Mouse (Mus musculus) liver, embryonic 16.5 days (tissue): Measurements from ENCODE around the gene Ap1g2. TPM values are rescaled to one million over a fixed set of nuclear protein-coding genes. Genes with fewer than 3 reads are reported as not detected.
A peak's percentile ranks its signal among the peaks of the same experiment; 100 is the strongest.

ENCODE experiments used
- ATAC-seq: fragments of 200-750 bp; cut with Nextera tagmentation; 2 replicates; pipeline ENCODE4 v1.8.0; 2017; ENCODE audit warnings: low read depth, mild to moderate bottlenecking, moderate number of reproducible peaks, moderate library complexity
- H3K27ac ChIP-seq: fragments of 300-500 bp; sonication (generic); 2 replicates; pipeline ENCODE4 v1.5.1; 2014; ENCODE audit warnings: mild to moderate bottlenecking, low read length
- H3K27me3 ChIP-seq: fragments of 300-500 bp; sonication (generic); 2 replicates; pipeline ENCODE4 v1.6.1; 2014; ENCODE audit warnings: low read depth, low read length, mixed read lengths; ENCODE audit not compliant: control insufficient read depth, insufficient read depth
- H3K36me3 ChIP-seq: fragments of 300-500 bp; sonication (generic); 2 replicates; pipeline ENCODE4 v1.6.1; 2014; ENCODE audit warnings: mild to moderate bottlenecking; ENCODE audit not compliant: control insufficient read depth, insufficient read depth
- H3K4me1 ChIP-seq: fragments of 300-500 bp; sonication (generic); 2 replicates; pipeline ENCODE4 v1.6.1; 2014; ENCODE audit warnings: low read depth, low read length, mixed read lengths; ENCODE audit not compliant: control insufficient read depth
- H3K4me2 ChIP-seq: fragments of 300-500 bp; sonication (generic); 2 replicates; pipeline ENCODE4 v1.6.1; 2014; ENCODE audit warnings: low read depth, low read length, mixed read lengths
- H3K4me3 ChIP-seq: fragments of 300-500 bp; sonication (generic); 2 replicates; pipeline ENCODE4 v1.5.1; 2014; ENCODE audit warnings: low read depth, mild to moderate bottlenecking, low read length
- H3K9ac ChIP-seq: fragments of 300-500 bp; sonication (generic); 2 replicates; pipeline ENCODE4 v1.6.1; 2014; ENCODE audit warnings: low read depth, low read length
- H3K9me3 ChIP-seq: fragments of 300-500 bp; sonication (generic); replicated peaks from 2 replicates; pipeline ENCODE4 v1.6.1; 2016; ENCODE audit warnings: low read length; ENCODE audit not compliant: control insufficient read depth
- WGBS: fragments of 180-500 bp; shearing (Covaris S2); extraction: QIAGEN DNeasy Blood & Tissue Kit; methylation state at CpG from one replicate; pipeline ENCODE4 v1.1.7; 2014; ENCODE audit not compliant: insufficient replicate concordance; 5-methylcytosine and 5-hydroxymethylcytosine counted together
- polyA plus RNA-seq: library from polyadenylated mRNA; unstranded; fragments of >200 nt; fragmentation: Nextera tagmentation; extraction: Ambion mirVana; gene quantifications from 2 replicates; pipeline ENCODE4 v1.2.1, GENCODE M21; 2015

The Ap1g2 gene
- polyA plus RNA-seq, 1 experiment from 2014 or later: 19.8 TPM

DNA sequence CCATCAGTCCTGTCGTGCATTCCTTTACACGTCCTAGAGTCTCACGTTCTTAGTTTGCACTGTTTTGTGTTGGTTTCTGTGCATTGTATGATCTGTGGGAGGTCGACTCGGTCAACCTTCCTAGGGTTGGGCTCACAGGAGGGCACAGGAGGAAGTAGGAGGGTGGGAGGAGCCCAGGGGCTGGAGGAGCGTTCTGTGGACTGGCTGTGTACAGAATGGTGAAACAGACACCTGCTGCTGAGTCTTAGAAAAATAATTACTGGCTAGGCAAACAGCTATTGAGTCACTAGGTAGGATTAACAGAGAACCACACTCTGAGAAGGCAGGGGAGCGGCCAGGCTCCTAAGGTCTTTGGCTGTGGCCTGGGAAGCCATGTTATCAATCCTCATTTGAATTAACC lies 32.9 kb upstream of the Ap1g2 start:
- Histone ChIP-seq H3K4me3 (no peak overlapping the region), H3K36me3 (no peaks in the 10 kb centered on the region), H3K4me1 (no peaks in the 10 kb centered on the region), H3K27me3 (no peaks in the 10 kb centered on the region), H3K9ac (no peak overlapping the region), H3K27ac (no peak overlapping the region), H3K9me3 (no peaks in the 10 kb centered on the region), H3K4me2 (no peak overlapping the region)
- no peak for ATAC-seq
- 33% methylated on average over 7 of the region's 7 CpGs for WGBS

DNA sequence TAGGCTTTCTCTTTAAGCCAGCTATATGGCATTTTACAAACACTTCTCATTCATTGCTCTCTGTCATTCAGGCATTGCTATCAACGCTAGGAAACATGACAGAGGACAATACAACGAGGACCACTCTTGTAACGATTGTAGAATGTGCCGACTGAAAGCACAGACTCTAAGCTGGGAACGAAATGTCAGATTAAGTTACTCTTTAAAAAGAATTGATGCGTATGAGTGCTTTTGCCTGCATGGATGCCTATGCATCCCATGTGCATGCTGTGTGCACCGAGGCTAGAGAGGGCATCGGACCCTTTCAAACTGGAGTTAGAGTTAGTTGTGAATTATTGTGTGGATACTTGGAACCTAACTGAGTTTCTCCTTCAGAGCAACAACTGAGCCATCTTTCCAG lies 29.3 kb upstream of the Ap1g2 start:
- Histone ChIP-seq H3K27me3 (no peaks in the 10 kb centered on the region), H3K36me3 (no peaks in the 10 kb centered on the region), H3K27ac (no peak overlapping the region), H3K9me3 (no peaks in the 10 kb centered on the region), H3K9ac (no peak overlapping the region), H3K4me3 (no peak overlapping the region), H3K4me1 (no peaks in the 10 kb centered on the region), H3K4me2 (no peak overlapping the region)
- ATAC-seq: no peak
- 71% methylated on average over 8 of the region's 8 CpGs for WGBS

DNA sequence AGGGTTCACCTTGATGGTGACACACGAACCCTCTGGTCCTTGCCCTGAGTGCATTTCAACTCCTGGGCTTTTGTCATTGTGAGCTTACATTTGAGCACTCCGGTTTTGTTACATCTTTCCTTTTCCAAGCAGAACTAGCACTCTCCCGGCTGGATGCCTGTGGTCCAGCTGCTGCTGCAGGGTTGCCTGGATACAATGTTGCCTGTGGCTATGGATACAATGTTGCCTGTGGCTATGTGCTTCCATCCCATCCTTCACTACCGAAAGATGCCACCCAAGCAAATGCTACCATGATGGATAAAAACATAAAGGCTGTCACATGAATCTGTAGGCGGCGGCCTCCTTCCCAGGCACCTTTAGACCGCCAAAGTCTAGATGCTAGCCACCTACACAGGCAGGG lies 20.1 kb upstream of the Ap1g2 start:
- H3K27me3 ChIP-seq: no peaks in the 10 kb centered on the region
- WGBS: 63% methylated on average over 7 of the region's 7 CpGs

DNA sequence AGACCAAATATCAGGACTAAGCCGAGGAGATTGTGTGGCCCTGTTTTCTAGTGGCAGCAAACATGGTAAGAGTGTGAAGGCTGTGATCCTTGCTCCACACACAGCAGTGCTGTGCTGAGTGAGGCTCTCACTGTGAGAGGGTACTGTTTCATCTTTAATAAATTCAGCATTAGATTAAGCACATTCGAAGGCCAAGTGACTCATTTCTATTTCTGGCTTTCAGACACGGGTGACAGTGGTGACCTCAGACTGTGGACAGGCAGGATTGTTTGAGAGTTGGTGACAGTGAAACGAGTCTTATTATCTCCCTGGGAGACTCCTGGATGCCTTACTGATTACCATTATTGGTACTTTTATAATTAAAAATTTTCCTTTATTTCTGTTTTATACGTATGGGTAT lies 19.3 kb upstream of the Ap1g2 start:
- H3K4me1 ChIP-seq: no peaks in the 10 kb centered on the region
- H3K36me3 ChIP-seq: no peaks in the 10 kb centered on the region
- WGBS: 58% methylated on average over 5 of the region's 5 CpGs
- no peaks in the 10 kb centered on the region for H3K27me3 ChIP-seq
- H3K9me3 ChIP-seq: no peaks in the 10 kb centered on the region
- ATAC-seq: no peak
- H3K4me3 ChIP-seq: no peak overlapping the region
- no peak overlapping the region for H3K27ac ChIP-seq
- no peak overlapping the region for H3K4me2 ChIP-seq
- no peak overlapping the region for H3K9ac ChIP-seq

More for the DNA sequence above, 20.1 kb upstream of the Ap1g2 start:
- Histone ChIP-seq H3K4me2 (no peak overlapping the region), H3K4me1 (no peaks in the 10 kb centered on the region), H3K9ac (no peak overlapping the region), H3K4me3 (no peak overlapping the region), H3K27ac (no peak overlapping the region), H3K36me3 (no peaks in the 10 kb centered on the region), H3K9me3 (no peaks in the 10 kb centered on the region)
- ATAC-seq: no peak

DNA sequence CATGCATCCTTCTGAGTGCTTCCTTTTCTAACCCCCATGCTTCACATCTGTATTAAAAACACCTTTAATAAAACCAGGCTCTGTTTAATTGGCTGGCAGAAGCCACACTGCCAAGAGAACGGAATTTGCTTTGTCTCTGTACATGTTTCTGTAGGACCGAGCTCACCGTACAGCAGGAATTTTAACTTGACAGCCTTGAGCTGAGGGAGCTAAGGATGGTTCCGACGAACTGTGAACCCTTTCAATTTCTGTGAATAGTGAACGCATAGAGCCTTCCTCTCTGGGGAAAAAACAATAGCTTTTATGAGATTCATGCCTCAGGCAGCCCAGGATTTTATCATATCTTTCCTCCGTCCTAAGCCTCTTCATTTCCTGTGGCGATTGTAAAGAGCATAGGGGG lies 16.0 kb upstream of the Ap1g2 start:
- Histone ChIP-seq H3K9ac (no peak overlapping the region), H3K9me3 (no peaks in the 10 kb centered on the region), H3K27me3 (peaks cover 4% of the 10 kb centered on the region), H3K36me3 (no peaks in the 10 kb centered on the region), H3K27ac (no peak overlapping the region), H3K4me2 (0 out of 2 replicates have a peak overlapping the region, but pooled peaks have one; percentile 3), H3K4me3 (no peak overlapping the region), H3K4me1 (no peaks in the 10 kb centered on the region)
- ATAC-seq: no peak
- 32% methylated on average over 8 of the region's 8 CpGs for WGBS

DNA sequence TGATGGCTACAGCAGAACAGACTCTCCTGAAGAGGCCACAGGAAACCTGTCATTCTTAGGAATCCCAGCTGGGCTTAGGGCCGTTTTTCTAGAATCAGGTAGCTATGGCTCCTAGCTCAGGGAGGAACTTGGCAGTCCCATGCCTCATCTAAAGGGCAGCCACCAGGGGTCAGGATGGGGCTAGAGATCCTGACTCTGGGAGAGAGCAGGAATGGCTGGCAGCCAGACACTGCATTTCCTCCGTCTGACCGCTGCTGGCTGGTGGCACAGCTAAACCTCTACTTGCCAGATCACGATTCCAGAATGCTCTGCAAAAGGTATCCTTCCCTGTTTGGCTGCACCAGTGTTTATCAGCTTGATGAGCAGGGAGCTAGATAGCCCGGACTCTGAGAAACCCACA lies 15.6 kb upstream of the Ap1g2 start:
- Histone ChIP-seq H3K36me3 (no peaks in the 10 kb centered on the region), H3K9me3 (no peaks in the 10 kb centered on the region), H3K27ac (no peak overlapping the region), H3K4me1 (no peaks in the 10 kb centered on the region), H3K4me2 (0 out of 2 replicates have a peak overlapping the region, but pooled peaks have one; percentile 3), H3K9ac (no peak overlapping the region), H3K27me3 (peaks cover 8% of the 10 kb centered on the region), H3K4me3 (no peak overlapping the region)
- peak; percentile 32; the same call in 1 of the 2 replicates for ATAC-seq
- 5% methylated on average over 5 of the region's 5 CpGs for WGBS

DNA sequence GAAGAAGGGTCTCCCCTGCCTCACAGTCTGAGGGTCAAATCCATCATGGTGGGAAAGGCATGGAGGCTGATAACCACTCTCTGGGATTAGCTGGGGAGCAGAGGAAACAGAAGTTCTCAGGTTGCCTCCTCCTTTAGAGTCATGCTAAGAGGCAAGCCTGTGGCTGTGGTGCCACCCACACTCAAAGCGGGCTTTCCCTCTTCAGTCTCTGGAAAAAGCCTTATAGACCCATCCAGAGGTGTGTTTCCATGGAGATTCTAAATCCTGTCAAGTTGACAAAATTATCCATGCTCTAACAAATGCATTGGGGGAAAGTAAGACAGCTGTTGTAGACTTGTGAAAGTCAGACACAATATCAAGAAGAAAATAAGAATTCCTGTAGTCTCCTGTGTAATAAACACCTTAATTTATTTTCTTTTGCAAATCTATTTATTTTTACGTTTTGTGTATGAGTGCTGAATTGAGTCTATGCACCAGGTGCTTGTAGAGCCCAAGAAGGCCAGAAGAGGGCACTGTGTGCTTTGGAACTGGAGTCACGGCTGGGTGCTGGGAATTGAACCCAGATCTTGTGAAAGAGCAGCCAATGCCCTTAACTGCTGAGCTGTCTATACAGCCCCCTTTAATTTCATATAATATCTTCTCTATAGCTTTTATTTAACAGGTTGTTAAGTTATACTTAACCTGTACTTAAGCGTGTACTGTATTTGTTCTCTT lies 13.2 kb upstream of the Ap1g2 start:
- Histone ChIP-seq H3K4me1 (peaks cover 3% of the 10 kb centered on the region), H3K36me3 (no peaks in the 10 kb centered on the region), H3K9ac (no peak overlapping the region), H3K27me3 (peaks cover 32% of the 10 kb centered on the region), H3K27ac (no peak overlapping the region), H3K9me3 (no peaks in the 10 kb centered on the region), H3K4me3 (no peak overlapping the region), H3K4me2 (no peak overlapping the region)
- no peak for ATAC-seq
- 58% methylated on average over 4 of the region's 4 CpGs for WGBS

DNA sequence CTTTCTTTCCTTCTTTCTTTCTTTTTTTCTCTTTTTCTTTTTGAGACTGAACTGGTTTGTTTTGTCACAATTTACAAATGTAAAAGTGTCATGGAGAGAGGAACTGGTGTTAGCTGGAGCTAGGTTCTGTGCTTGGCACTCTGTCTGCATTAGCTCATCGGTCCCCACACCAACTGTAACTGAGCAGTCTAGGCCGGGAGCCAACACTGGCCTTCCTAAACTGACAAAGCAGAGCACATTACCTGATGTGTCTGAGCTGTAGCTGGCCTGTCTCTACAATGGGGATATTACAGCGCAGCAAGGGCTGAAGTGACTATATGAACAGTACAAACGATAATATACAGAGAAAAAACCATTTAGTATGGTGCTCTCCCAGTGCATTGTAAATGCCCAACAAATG lies 12.5 kb upstream of the Ap1g2 start:
- H3K27ac ChIP-seq: no peak overlapping the region
- H3K9ac ChIP-seq: no peak overlapping the region
- no peak for ATAC-seq
- no peaks in the 10 kb centered on the region for H3K36me3 ChIP-seq
- H3K4me3 ChIP-seq: no peak overlapping the region
- H3K4me2 ChIP-seq: no peak overlapping the region
- H3K9me3 ChIP-seq: no peaks in the 10 kb centered on the region
- 61% methylated on average over 4 of the region's 4 CpGs for WGBS
- peaks cover 3% of the 10 kb centered on the region for H3K4me1 ChIP-seq
- H3K27me3 ChIP-seq: peaks cover 39% of the 10 kb centered on the region

DNA sequence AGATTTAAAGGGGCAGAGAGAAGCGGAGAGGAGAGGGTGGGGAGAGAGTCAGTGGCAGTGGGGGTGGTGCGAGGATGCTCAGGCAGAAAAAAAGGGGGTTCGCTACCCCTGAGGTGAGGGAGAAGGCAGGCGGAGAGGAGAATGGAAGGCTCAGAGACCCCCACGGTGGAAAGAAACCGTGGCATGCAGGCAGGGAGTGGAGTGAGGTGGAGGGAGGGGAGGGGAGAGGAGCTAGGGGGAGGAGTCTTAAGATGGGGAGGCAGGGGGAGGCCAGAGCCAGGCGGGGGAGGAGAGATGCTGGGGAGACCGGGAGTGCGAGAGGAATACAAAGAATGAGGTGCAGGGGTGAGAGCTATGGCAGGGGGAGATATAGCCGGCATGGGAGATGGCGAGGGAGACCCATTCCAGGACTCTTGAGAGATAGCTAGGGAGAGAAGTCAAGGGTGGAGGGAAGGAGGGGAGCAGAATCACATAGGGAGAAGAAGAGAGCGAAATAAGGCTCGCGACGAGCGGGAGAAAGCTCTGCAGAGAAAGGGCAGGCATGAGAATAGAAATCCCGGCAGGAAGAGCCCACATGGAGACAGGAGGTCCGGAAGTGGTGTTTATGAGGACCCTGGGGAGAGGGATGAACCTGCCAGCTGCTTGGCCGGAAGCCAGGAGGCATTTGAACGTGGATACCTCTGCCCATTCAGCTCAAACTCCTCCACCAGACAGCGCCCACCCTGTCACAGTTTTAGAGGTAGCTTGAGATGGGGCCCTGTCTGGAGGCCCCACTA lies 10.2 kb upstream of the Ap1g2 start, which contains the start of gene Jph4:
Gene Jph4, minus strand, starts transcription at position 511 of the 776 bp plus-strand sequence.
- H3K4me3 ChIP-seq: no peak within 1 kb of the TSS
- ATAC-seq: no peak
- no peak within 1 kb of the TSS for H3K27ac ChIP-seq
- H3K9me3 ChIP-seq: no peaks in the 10 kb centered on the region
- H3K27me3 ChIP-seq: peaks cover 55% of the 10 kb centered on the region
- no peaks in the 10 kb centered on the region for H3K36me3 ChIP-seq
- H3K4me2 ChIP-seq: no peak within 1 kb of the TSS
- H3K9ac ChIP-seq: no peak within 1 kb of the TSS
- 13% methylated on average over 21 of the region's 21 CpGs for WGBS
- peaks cover 3% of the 10 kb centered on the region for H3K4me1 ChIP-seq
